Mouse (Mus musculus) hindbrain, postnatal 0 days (tissue): ENCODE data around the gene Smc1a. TPM values are rescaled to one million over a fixed set of nuclear protein-coding genes. Genes with fewer than 3 reads are reported as not detected.

Experiments
- ATAC-seq: fragments of 200-750 bp; cut with Nextera tagmentation; 2 replicates; pipeline ENCODE4 v1.8.0; 2017; ENCODE audit warnings: mild to moderate bottlenecking, moderate TSS enrichment, moderate library complexity
- DNase-seq: peaks from one replicate; pipeline ENCODE4 v3.0.0-alpha.2; 2015; ENCODE audit warnings: low spot score
- H3K27ac ChIP-seq: fragments of 300-500 bp; sonication (generic); 2 replicates; pipeline ENCODE4 v1.5.1; 2014; ENCODE audit warnings: mild to moderate bottlenecking
- H3K27me3 ChIP-seq: fragments of 300-500 bp; sonication (generic); 2 replicates; pipeline ENCODE4 v1.6.1; 2014; ENCODE audit warnings: low read length, mixed read lengths; ENCODE audit not compliant: insufficient read depth
- H3K36me3 ChIP-seq: fragments of 300-500 bp; sonication (generic); 2 replicates; pipeline ENCODE4 v1.6.1; 2014; ENCODE audit warnings: low read length, mixed read lengths; ENCODE audit not compliant: insufficient read depth
- H3K4me1 ChIP-seq: fragments of 300-500 bp; sonication (generic); 2 replicates; pipeline ENCODE4 v1.6.1; 2014; ENCODE audit warnings: antibody characterized with exemption, low read length, mixed read lengths; ENCODE audit not compliant: insufficient read depth
- H3K4me2 ChIP-seq: fragments of 300-500 bp; sonication (generic); 2 replicates; pipeline ENCODE4 v1.6.1; 2014; ENCODE audit warnings: low read depth, mild to moderate bottlenecking, low read length, moderate library complexity, mixed read lengths
- H3K4me3 ChIP-seq: fragments of 300-500 bp; sonication (generic); 2 replicates; pipeline ENCODE4 v1.5.1; 2014; ENCODE audit warnings: low read length
- H3K9ac ChIP-seq: fragments of 300-500 bp; sonication (generic); replicated peaks from 2 replicates; pipeline ENCODE4 v1.6.1; 2014; ENCODE audit warnings: mild to moderate bottlenecking, low read length, moderate library complexity, mixed read lengths
- H3K9me3 ChIP-seq: fragments of 300-500 bp; sonication (generic); 2 replicates; pipeline ENCODE4 v1.6.1; 2016; ENCODE audit warnings: low read length, mixed read lengths
- CTCF ChIP-seq: IDR thresholded peaks from 2 replicates; pipeline ENCODE4 v1.5.1; 2016; ENCODE audit warnings: antibody characterized with exemption, control low read depth, low read depth
- WGBS: fragments of 180-500 bp; shearing (Covaris S2); extraction: QIAGEN DNeasy Blood & Tissue Kit; methylation state at CpG from one replicate; pipeline ENCODE4 v1.1.7; 2014; 5-methylcytosine and 5-hydroxymethylcytosine counted together
- polyA plus RNA-seq: library from polyadenylated mRNA; unstranded; fragments of >200 nt; fragmentation: Nextera tagmentation; extraction: Ambion mirVana; gene quantifications from 2 replicates; pipeline ENCODE4 v1.2.1, GENCODE M21; 2015
- total RNA-seq: library from RNA; depleted of rRNA; stranded (reverse); fragments of >200 nt; gene quantifications from 2 replicates; pipeline ENCODE4 v1.2.3, GENCODE M21; 2014; rRNA removed

Smc1a gene
- total RNA-seq (22.5 and 29.8 TPM in 2 replicates), polyA plus RNA-seq (51.9 and 55.8 TPM in 2 replicates)

DNA sequence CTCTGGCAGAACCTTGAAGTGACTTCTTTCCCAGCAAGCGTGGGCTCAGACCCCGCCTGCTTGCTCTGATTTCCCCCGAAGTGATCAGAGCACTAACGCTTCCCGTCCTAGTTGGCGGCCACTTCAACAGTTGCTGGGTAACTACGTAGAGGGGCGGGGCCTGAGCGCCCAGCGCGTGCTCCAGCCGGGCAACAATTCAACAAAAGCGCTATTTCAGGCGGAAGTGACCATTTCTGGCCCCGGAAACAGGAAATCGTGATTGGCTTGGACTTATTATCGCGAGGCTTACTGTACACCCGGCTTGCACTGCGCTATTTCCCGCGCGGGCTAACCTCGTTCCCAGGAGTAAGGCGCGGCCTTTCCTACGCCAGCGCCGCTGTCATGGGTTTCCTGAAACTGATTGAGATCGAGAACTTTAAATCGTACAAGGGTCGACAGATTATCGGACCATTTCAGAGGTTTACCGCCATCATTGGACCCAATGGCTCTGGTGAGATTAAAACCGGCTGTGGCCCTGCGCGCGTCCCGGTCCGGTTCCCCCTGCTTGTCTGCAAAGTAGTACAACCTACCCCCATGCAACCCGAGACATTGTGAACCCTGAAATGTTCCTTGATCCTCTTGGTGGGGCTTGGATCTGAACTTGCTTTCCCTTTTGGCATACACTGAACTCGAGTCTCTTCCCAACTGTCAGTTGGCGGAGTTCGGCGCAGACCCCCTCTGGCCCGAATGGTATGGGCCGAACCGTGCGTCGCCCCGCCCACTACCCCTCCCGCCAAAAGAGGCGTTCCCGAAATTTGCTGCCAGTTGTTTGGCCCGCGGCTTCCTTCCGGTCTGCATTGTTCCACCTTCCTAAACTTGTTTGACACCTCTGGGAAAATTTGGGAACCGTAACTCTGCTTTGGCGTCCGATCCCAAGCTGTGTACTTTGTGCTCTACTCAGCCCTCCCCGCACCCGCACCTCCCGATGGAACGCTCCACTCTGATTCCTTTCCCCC lies at the start of gene Smc1a, which contains the start of gene Ribc1:
Gene Smc1a (plus strand): TSS at position 278 of the 995 bp plus-strand sequence.
Gene Ribc1 (minus strand): TSS at position 145 of the 995 bp plus-strand sequence.
- peak; percentile 99 for ATAC-seq
- H3K4me2 ChIP-seq, result peak within 1 kb of the TSS; percentile 61
- H3K4me3 ChIP-seq, result peak within 1 kb of the TSS; percentile 52
- H3K27ac ChIP-seq, result peak within 1 kb of the TSS; percentile 85
- no peaks in the 10 kb centered on the region for H3K36me3 ChIP-seq
- peak; percentile 96 for DNase-seq
- peak within 1 kb of the TSS; percentile 54 for H3K9ac ChIP-seq
- no peak for TF ChIP-seq CTCF
- no peaks in the 10 kb centered on the region for H3K9me3 ChIP-seq
- H3K27me3 ChIP-seq, result no peaks in the 10 kb centered on the region
- 23% methylated on average over 64 of the region's 64 CpGs for WGBS
- no peaks in the 10 kb centered on the region for H3K4me1 ChIP-seq

DNA sequence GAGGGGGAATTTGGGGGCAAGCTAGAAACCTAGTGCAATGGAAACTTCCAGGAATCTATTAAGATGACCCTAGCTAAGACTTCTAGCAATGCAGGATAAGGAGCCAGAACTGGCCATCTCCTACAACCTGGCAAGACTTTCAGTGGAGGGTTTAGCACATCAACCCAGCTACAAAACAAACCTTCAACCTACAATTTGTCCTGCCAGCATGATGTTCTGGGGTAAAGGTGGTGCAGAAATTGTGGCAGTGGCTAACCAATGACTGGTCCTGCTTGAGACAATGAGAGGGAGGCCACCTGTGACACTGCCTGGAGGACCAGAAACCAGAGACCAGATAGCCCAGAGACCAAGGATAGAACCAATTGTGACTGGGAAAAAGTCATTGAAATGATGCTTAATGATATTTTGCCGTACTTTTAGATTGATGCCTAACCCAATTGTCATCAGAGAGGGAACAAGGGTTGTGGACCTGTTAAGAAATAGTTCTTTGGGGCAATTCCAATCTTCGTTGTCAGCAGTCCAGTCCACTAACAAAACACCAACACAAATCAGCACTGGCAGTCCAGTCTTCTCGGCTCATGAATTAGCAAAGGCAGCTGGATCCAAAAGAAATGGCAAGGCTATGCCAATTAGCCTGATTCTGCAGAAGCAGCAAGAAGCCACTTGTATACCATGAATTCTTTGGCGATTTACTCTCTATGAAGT lies 17.1 kb upstream of the Smc1a start:
- no peaks in the 10 kb centered on the region for H3K9me3 ChIP-seq

DNA sequence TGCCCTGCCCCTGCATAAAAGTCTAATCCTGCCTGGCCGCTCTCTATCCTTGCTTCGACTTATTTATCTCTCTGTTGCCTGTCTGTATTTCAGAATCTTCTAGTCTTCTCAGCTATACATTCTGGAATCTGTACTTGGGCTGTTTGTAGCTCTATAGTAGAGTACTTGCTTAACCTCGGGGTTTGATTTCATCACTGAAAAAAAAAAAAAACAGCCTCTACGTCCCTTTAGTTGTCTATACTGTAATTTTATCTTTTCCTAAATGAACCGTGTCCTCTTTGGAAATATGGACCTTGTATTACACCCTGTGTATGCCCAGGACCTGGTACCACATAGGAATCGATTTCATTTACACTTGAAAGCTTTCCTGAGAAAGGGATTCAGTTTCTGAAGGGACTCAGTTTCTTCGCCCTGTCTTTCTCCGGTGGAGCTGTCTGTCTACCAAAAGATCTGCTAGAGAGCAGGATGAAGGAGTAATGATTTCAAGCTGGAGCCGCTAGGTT lies 15.0 kb upstream of the Smc1a start:
- TF ChIP-seq CTCF, result no peak
- H3K36me3 ChIP-seq, result no peaks in the 10 kb centered on the region
- peak overlapping the region; percentile 63 for H3K4me2 ChIP-seq
- peak overlapping the region; percentile 36 for H3K27ac ChIP-seq
- no peaks in the 10 kb centered on the region for H3K9me3 ChIP-seq
- H3K4me3 ChIP-seq, result peak overlapping the region; percentile 44
- ATAC-seq (no peak), DNase-seq (no peak)
- H3K27me3 ChIP-seq, result peaks cover under 1% of the 10 kb centered on the region; the same call in 1 of the 2 replicates
- no peaks in the 10 kb centered on the region for H3K4me1 ChIP-seq
- peak overlapping the region; percentile 30; the same call in 1 of the 2 replicates for H3K9ac ChIP-seq
- 44% methylated on average over 9 of the region's 9 CpGs for WGBS

More for the DNA sequence above, 17.1 kb upstream of the Smc1a start:
- Histone ChIP-seq H3K4me1 (no peaks in the 10 kb centered on the region), H3K27ac (no peak overlapping the region), H3K36me3 (no peaks in the 10 kb centered on the region), H3K4me2 (no peak overlapping the region), H3K27me3 (peaks cover 3% of the 10 kb centered on the region; the same call in 1 of the 2 replicates), H3K9ac (no peak overlapping the region), H3K4me3 (no peak overlapping the region)
- WGBS, result 58% methylated on average over 4 of the region's 4 CpGs
- no peak for ATAC-seq
- no peak for DNase-seq
- TF ChIP-seq CTCF, result no peak

DNA sequence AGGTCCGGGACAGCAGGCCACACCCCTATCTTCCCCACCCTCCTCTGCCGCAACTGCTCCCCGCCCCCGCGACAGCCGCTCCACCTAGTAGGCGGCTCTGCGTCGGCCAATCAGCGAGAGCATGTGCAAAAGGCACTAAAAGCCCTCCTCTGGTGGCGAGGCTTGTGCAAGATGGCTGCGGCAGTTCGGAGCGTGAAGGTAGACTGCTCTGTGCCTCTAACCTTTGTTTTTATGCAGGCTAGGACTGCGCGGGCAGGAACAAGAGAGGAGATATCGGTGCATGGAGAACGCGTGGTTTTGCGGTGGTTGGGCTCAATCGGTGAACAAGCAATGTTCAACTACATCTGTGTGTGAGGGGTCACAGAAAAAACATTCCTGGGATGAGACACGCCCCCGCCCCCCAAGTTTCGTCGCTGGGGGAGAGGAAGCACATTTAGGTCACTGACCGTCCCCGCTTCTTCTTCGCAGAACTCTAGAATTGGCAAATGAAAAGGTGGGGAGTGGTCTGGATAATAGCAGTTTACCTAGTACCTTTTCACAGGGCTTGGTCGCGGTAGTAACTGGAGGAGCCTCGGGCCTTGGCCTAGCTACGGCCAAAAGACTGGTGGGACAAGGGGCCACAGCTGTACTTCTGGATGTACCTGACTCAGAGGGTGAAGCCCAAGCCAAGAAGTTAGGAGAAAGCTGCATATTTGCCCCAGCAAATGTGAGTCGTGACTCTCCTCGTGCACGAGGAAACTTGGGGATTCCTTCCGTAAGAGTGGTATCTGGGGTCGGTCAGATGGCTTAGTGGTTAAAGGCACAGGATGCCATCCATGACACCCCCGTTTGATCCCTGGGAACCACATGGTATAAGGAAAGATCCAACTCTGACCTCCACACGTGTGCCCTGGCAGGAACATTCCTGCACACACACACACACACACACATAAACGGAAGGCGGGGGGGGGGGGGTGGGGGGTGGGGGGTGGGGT lies 14.2 kb upstream of the Smc1a start, which contains the start of gene Hsd17b10:
Gene Hsd17b10 (plus strand): TSS at position 109 of the 974 bp plus-strand sequence.
- WGBS, result 27% methylated on average over 38 of the region's 41 CpGs
- peak within 1 kb of the TSS; percentile 63 for H3K4me2 ChIP-seq
- no peaks in the 10 kb centered on the region for H3K9me3 ChIP-seq
- H3K4me3 ChIP-seq, result peak within 1 kb of the TSS; percentile 44
- peak; percentile 85 for DNase-seq
- peak; percentile 39 for TF ChIP-seq CTCF
- ATAC-seq, result peak; percentile 97
- H3K9ac ChIP-seq, result peak within 1 kb of the TSS; percentile 30; the same call in 1 of the 2 replicates
- H3K27ac ChIP-seq, result peak within 1 kb of the TSS; percentile 36
- no peaks in the 10 kb centered on the region for H3K27me3 ChIP-seq
- H3K4me1 ChIP-seq, result no peaks in the 10 kb centered on the region
- no peaks in the 10 kb centered on the region for H3K36me3 ChIP-seq

DNA sequence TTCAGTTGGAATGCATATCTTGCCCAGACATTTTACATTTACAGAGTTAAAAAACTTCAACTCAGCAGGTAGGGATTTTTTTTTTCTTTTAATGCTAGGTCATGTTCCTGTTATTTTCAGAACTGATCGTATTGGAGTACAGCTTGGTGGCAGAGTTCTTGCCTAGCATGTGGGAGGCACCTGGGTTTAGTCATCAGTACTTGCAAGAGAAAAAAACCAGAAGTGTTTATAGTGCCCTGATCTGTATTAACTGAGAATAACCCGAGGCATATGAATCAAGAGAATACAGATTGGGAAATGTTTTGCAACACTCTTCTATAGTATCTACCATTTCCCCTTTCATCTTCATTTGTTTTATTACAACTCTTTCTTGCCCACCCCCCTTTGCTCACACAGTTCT lies 13.4 kb upstream of the Smc1a start:
- Histone ChIP-seq H3K4me2 (peak overlapping the region; percentile 63; the same call in 1 of the 2 replicates), H3K4me3 (no peak overlapping the region), H3K27ac (no peak overlapping the region), H3K4me1 (no peaks in the 10 kb centered on the region), H3K27me3 (no peaks in the 10 kb centered on the region), H3K36me3 (no peaks in the 10 kb centered on the region), H3K9ac (no peak overlapping the region), H3K9me3 (no peaks in the 10 kb centered on the region)
- no peak for DNase-seq
- WGBS, result 85% methylated on average over 2 of the region's 2 CpGs
- TF ChIP-seq CTCF, result no peak
- no peak for ATAC-seq
